Mouse (Mus musculus) macrophage (primary cell): Measurements from ENCODE around the gene Ly9. TPM values are rescaled to one million over a fixed set of nuclear protein-coding genes. Genes with fewer than 3 reads are reported as not detected.
A peak's percentile ranks its signal among the peaks of the same experiment; 100 is the strongest.

Source experiments
- H3K27ac ChIP-seq: fragments of 350-480 bp; formaldehyde crosslinking; 2 replicates; pipeline ENCODE4 v1.9.0; 2021
- H3K36me3 ChIP-seq: fragments of 350-480 bp; formaldehyde crosslinking; 2 replicates; pipeline ENCODE4 v1.9.0; 2021; ENCODE audit errors: inconsistent target
- H3K4me3 ChIP-seq: fragments of 350-480 bp; formaldehyde crosslinking; 2 replicates; pipeline ENCODE4 v1.9.0; 2021; ENCODE audit errors: inconsistent target
- H3K79me2 ChIP-seq: fragments of 350-480 bp; formaldehyde crosslinking; 2 replicates; pipeline ENCODE4 v1.9.0; 2021; ENCODE audit errors: inconsistent target
- WGBS: methylation state at CpG from one replicate; pipeline ENCODE4 v1.1.7; 2026; ENCODE audit warnings: inconsistent platforms; ENCODE audit not compliant: missing documents; 5-methylcytosine and 5-hydroxymethylcytosine counted together
- polyA plus RNA-seq: library from polyadenylated mRNA; stranded (reverse); fragments of 250-400 nt; gene quantifications from 3 replicates; pipeline ENCODE4 v1.2.4, GENCODE M21; 2018; ENCODE audit warnings: inconsistent platforms

Ly9 gene
- polyA plus RNA-seq, 1 experiment from 2014 or later: 492 TPM

DNA sequence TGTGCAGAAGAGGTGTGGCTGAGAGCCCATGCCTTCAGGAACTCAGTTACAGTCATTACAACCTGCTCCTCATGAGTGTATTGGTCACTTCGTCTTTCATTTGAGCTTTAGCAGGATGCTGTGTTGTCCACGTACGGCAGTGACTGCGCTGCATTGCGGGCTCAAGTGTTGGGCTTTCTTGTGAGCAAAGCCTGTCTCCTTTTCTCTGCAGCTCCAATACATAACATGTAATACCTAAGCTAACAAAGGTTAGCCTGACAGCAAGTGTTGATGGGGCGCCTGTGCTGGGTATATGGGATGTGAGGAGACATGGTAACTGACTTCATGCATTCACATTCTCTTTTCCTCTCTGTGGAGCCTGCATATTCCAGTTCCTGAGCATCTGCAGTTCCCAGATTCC, 12.9 kb upstream of the Ly9 start:
- 54% methylated on average over 6 of the region's 6 CpGs for WGBS
- Histone ChIP-seq H3K27ac (peak overlapping the region; percentile 99), H3K79me2 (no peaks in the 10 kb centered on the region; the same call in 1 of the 2 replicates), H3K4me3 (no peak overlapping the region), H3K36me3 (no peaks in the 10 kb centered on the region)

DNA sequence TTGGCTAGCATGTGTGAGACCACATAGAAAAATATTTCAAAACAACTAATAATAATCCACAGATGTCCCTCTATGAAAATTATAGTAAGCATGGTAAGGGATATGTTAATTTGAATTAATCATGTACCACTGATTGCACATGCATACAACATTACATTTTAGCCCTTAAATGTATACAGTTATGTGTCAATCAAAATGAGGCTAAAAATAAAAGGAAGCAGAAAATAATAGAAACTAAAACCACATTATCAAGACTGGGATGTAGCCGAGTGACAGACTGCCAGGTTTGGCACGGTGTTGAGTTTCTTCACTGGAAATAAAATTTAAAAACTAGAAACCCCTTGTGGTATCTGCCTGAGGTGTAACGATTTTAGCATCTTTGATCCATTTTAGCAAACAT, 12.4 kb upstream of the Ly9 start:
- no peaks in the 10 kb centered on the region; the same call in 1 of the 2 replicates for H3K79me2 ChIP-seq
- WGBS: 3% methylated on average over 3 of the region's 3 CpGs
- H3K4me3 ChIP-seq: no peak overlapping the region
- no peaks in the 10 kb centered on the region for H3K36me3 ChIP-seq
- H3K27ac ChIP-seq: peak overlapping the region; percentile 99

DNA sequence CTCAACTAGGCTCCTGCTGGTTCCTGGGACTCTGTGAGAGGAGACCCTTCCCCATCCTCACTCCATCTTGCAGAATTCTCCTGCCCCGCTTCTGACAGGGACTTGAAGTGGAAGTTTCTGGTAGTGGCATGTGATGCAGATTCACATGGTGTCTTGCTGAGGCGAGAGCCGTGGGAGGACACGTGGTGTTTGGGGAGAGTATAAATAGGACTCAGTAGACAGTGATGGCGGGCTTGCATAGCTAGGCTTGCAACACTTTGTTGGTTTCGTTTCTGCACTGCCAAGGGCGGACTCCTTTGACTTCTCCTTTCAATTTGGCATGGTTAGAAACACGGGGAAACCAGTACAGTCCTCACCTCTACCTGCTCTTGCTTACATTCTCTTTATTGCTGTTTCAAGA, 11.8 kb upstream of the Ly9 start:
- 0% methylated on average over 8 of the region's 8 CpGs for WGBS
- Histone ChIP-seq H3K4me3 (no peak overlapping the region), H3K79me2 (no peaks in the 10 kb centered on the region; the same call in 1 of the 2 replicates)

DNA sequence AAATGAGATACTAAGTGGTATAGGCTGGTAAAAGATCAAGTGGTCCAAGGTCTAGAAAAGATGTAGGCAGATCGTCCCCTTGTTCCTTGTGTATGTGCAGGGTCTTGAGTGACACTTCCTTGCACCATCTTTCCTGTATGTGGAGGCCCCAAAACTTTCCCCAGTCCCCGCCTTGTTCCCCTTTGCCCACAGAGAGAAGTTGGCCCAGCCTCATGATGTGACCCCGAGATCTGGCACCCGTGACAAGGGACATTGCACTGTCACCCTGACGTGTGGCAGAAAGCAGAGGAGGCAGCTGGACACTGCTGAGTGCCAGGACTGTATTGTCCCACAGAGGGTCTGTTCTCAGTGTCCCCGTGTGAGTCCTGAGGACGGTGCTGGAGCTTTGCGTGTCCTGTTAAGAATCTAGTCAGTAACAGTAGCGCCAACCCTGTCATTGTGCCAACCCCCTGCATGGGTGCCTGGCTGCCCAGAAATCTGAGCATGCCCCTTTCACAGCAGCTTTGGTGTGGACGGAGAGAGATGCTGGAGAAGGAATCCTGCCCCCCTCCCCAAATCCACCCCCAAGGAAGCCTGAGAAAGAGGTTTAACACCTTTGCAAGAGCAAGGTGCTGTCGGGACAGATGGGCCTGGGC, 9.8 kb upstream of the Ly9 start:
- Histone ChIP-seq H3K36me3 (no peaks in the 10 kb centered on the region), H3K79me2 (no peaks in the 10 kb centered on the region; the same call in 1 of the 2 replicates), H3K27ac (peak overlapping the region; percentile 99), H3K4me3 (no peak overlapping the region)
- WGBS: 42% methylated on average over 11 of the region's 11 CpGs

More for the DNA sequence above, 11.8 kb upstream of the Ly9 start:
- H3K27ac ChIP-seq: peak overlapping the region; percentile 99
- no peaks in the 10 kb centered on the region for H3K36me3 ChIP-seq

DNA sequence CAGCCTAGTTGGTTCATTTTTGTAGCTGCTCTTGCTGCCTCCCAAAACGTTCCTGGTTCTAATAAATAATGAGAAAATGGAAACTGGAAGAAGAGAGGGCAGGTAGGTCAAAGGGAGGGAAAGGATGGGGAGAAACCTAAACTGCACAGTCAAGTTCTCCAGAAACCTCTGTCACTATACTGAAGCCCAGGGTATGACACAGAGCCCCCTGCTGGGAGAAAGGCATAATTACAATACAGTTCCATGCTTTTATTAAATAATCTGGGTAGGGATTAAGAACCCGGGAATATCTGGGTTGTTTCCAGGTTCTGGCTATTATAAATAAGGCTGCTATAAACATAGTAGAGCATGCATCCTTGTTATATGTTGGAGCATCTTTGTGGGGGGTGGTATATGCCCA, 6.8 kb upstream of the Ly9 start:
- Histone ChIP-seq H3K79me2 (no peaks in the 10 kb centered on the region; the same call in 1 of the 2 replicates), H3K27ac (0 out of 2 replicates have a peak overlapping the region, but pooled peaks have one; percentile 2), H3K36me3 (no peaks in the 10 kb centered on the region), H3K4me3 (no peak overlapping the region)
- 6% methylated on average over 2 of the region's 2 CpGs for WGBS

DNA sequence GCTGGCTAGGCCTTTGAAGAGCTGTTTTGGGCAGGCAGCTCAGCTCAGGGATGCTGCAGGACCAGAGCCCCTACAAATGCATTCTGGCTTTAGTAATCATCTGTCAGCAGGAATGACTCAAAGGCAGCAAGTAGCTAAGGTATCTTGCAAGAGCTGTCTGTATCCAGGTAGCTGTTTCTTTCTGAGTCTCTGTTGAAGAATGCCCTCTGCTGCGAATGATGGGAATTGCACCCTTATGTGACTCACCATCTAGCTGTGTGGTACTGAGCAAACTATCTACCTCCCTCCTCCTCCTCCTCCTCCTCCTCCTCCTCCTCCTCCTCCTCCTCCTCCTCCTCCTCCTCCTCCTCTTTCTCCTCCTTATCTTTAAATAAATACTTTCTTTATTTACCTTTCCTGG, 3.6 kb upstream of the Ly9 start:
- H3K27ac ChIP-seq: no peak overlapping the region
- 45% methylated on average over 1 of the region's 1 CpGs for WGBS

DNA sequence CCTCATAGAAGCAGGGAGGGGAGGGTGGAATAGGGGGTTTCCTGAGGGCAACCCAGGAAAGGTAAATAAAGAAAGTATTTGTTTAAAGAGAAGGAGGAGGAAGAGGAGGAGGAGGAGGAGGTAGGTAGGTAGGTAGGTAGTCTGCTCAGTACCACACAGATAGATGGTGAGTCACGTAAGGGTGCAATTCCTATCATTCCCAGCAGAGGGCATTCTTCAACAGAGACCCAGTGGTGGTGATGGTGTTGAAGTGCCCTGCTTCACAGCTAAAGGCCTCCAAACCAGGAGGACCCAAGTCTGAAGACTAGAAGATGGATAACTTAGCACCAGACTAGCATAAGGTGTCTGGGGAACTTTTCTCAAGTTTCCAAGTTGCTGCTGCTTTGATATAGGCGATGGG, 2.8 kb upstream of the Ly9 start:
- 90% methylated on average over 2 of the region's 2 CpGs for WGBS
- peaks cover 26% of the 10 kb centered on the region for H3K79me2 ChIP-seq
- no peaks in the 10 kb centered on the region for H3K36me3 ChIP-seq
- 0 out of 2 replicates have a peak overlapping the region, but pooled peaks have one; percentile 74 for H3K27ac ChIP-seq
- no peak overlapping the region for H3K4me3 ChIP-seq

More for the DNA sequence above, 3.6 kb upstream of the Ly9 start:
- Histone ChIP-seq H3K79me2 (peaks cover 18% of the 10 kb centered on the region), H3K4me3 (no peak overlapping the region), H3K36me3 (no peaks in the 10 kb centered on the region)

DNA sequence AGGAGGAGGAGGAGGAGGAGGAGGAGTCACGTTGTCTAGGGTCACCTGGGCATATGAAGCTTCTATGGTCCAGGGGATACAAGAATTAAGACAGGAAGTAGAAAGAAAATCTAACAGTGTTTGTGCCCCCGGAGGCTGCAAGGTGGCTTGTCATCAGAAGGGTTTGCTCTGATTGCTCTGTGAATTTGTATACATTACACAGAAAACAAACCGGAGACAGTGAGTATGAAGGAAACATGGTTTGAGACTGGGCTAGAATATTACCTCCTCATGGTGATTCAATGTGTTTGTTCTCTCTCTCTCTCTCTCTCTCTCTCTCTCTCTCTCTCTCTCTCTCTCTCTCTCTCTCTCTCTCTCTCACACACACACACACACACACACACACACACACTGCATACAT, 554 bp downstream of the Ly9 start:
- Histone ChIP-seq H3K4me3 (peak overlapping the region; percentile 62), H3K79me2 (peaks cover 55% of the 10 kb centered on the region), H3K27ac (peak overlapping the region; percentile 74), H3K36me3 (peaks cover 7% of the 10 kb centered on the region; the same call in 1 of the 2 replicates)
- WGBS: 17% methylated on average over 1 of the region's 3 CpGs

DNA sequence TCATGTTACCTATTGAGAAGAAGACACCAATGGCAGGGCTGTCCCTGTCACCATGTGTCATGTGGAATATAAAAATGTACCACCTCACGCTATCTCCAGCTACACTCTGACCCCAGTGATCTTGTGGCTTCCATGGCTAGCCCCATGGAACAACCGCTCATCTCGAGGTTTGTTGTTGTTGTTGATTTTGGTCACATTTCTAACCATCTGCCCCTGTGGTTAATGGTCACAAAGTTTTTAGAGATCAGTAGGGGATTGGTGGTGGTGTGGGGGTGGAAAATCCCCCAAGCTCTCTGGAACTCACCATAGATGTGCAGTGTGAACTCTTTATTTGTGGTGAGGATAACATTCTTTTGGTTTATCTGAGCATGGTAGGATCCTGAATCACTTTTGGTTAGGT, 2.5 kb downstream of the Ly9 start:
- Histone ChIP-seq H3K79me2 (peaks cover 66% of the 10 kb centered on the region), H3K36me3 (peaks cover 24% of the 10 kb centered on the region; the same call in 1 of the 2 replicates), H3K4me3 (no peak overlapping the region), H3K27ac (no peak overlapping the region)
- 83% methylated on average over 3 of the region's 3 CpGs for WGBS

DNA sequence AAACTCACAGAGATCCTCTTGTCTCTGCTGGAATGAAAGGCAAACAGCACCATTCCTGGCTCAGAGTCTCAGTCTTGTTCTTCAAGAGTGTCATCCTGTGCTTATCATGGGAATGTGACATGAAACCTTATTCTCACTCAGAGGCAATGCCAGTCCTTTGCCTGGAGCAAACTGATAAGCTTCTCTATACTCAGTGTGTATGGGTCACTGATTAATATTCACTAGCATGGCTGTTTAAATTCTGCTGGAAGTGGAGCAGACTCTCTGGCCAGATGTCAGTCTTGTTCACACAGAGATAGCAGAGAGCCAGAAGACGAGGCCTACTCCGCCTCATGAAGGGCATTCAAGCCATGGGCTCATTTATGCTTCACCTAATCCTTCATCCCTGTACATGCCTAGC, 22.6 kb downstream of the Ly9 start:
- Histone ChIP-seq H3K27ac (no peak overlapping the region), H3K36me3 (peaks cover 19% of the 10 kb centered on the region), H3K79me2 (no peaks in the 10 kb centered on the region), H3K4me3 (no peak overlapping the region)
- 100% methylated on average over 2 of the region's 2 CpGs for WGBS

DNA sequence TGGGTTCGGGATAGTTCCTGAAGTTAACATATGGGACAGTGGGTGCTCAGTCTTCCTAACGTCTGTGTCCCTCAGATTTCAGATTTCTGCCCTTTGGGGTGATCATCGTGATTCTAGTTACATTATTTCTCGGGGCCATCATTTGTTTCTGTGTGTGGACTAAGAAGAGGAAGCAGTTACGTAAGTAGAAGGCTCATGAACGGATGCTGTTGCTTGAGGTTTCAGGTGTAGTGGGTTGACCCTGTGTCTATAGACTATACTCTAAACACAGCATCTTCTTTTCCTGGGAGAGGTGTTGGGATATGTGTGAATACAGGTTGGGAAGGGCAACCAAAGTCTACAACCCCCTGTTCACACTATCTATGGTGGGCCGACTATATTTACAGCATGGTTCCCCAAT, 30.0 kb downstream of the Ly9 start:
- Histone ChIP-seq H3K27ac (no peak overlapping the region), H3K4me3 (no peak overlapping the region), H3K36me3 (no peaks in the 10 kb centered on the region), H3K79me2 (no peaks in the 10 kb centered on the region)
- WGBS: 58% methylated on average over 7 of the region's 7 CpGs

DNA sequence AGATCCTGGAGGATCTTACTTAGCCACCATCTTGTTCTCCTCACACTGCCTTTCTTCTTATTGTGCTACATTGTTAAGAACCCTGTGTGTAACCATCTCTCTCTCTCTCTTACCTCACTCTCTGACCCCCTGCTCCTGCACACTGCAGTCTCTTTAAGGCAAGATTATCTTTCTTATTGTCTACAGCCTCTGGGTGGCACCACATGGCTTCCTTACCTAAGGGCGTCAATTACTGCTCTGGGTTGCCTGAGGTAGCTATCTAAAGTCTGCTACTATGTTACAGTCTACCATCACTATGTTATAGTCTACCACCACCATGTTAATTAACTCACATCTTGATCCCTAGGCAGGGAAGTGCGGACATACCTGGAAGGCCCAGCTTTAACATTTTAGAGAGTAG, 38.8 kb downstream of the Ly9 start:
- H3K27ac ChIP-seq: no peak overlapping the region
- H3K4me3 ChIP-seq: no peak overlapping the region
- H3K79me2 ChIP-seq: no peaks in the 10 kb centered on the region
- no peaks in the 10 kb centered on the region for H3K36me3 ChIP-seq
- WGBS: 86% methylated on average over 2 of the region's 2 CpGs

DNA sequence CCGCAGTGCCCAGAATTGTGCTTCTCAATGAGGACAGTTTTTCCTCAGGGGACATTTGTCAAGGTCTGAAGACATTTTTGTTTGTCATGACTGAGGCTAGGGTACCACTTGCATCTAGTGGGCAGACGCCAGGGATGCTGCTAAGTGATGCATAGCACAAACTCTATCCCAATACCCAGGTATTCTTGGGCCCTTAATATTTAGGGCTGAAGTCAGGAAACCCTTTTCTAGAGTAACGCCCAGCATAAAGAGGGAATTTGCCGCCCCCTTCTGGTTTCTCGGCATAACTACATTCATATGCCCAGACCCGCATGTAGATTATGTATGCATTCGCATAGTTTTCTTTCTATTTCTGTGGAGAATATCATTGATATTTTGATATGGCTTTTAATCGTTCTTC, 40.4 kb downstream of the Ly9 start:
- no peak overlapping the region for H3K4me3 ChIP-seq
- WGBS: 13% methylated on average over 8 of the region's 8 CpGs
- no peaks in the 10 kb centered on the region for H3K36me3 ChIP-seq
- no peaks in the 10 kb centered on the region for H3K79me2 ChIP-seq
- no peak overlapping the region for H3K27ac ChIP-seq

DNA sequence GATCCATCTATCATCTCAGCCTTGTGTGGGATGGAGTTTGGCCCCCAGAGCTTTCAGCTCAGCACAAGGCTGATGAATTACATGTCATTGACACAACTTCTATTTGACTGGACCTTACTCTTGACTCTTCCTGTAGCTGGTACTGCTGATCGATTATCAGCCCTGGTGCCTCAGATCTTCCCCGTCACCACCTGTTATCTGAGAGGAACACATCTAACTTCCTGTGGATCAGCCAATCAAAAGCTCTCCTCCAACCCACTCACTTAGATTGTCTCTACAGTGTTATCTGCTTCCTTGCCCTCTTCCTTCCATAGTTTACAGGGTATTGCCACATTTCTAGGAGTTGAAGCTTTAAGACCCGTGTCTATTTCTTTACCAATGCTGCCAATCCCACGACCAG, 41.3 kb downstream of the Ly9 start:
- no peak overlapping the region for H3K4me3 ChIP-seq
- H3K79me2 ChIP-seq: no peaks in the 10 kb centered on the region
- H3K36me3 ChIP-seq: no peaks in the 10 kb centered on the region
- no peak overlapping the region for H3K27ac ChIP-seq
- WGBS: 58% methylated on average over 4 of the region's 4 CpGs

DNA sequence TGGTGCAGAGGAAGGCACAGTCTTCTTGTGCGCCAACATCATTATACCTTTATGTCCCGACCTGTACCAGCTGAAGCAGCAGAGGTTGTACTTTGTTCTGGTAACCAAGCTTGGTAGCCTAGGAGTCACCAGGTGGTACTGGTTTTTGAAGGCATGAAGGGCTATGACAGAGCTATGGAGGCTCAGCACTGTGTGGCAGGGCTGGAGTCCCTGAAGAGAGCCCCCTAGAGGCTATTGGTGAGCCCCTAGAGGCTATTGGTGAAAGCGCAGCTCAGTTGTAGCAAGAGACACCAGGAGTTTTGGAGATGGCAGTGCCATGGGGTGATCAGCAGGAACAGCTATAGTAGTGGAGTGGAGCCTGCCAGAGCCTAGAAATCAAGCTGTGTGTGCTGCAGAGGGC, 43.0 kb downstream of the Ly9 start:
- no peaks in the 10 kb centered on the region for H3K79me2 ChIP-seq
- no peak overlapping the region for H3K4me3 ChIP-seq
- H3K27ac ChIP-seq: no peak overlapping the region
- H3K36me3 ChIP-seq: no peaks in the 10 kb centered on the region
- WGBS: 81% methylated on average over 3 of the region's 3 CpGs

DNA sequence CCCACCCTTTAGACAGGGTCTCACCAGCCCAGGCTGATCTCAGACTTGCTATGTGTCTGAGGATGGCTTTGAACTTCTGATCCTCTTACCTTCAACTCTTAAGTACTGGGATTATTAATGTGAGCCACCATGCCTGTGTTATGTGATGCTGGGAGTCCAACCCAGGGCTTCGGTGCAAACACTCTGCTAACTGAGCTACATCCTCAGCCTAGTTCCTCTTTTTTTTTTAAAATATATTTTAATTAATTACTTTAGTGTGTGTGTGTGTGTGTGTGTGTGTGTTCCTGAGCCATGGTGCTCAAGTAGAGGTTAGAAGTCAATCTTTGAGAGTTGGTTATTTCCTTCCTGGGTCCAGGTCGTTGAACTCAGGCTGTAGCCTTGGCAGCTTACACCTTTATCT, 44.2 kb downstream of the Ly9 start:
- H3K27ac ChIP-seq: peak overlapping the region; percentile 89
- H3K4me3 ChIP-seq: no peak overlapping the region
- H3K79me2 ChIP-seq: no peaks in the 10 kb centered on the region
- no peaks in the 10 kb centered on the region for H3K36me3 ChIP-seq
- WGBS: 22% methylated on average over 2 of the region's 2 CpGs
